Mouse (Mus musculus) ES-E14 (cell line): ENCODE results near the gene Cma1. TPM values are rescaled to one million over a fixed set of nuclear protein-coding genes. Genes with fewer than 3 reads are reported as not detected.

Source experiments
- DNase-seq: peaks from one replicate; pipeline ENCODE4 v3.0.0-alpha.2; 2013; ENCODE audit warnings: low read depth, low spot score
- H3K27ac ChIP-seq: 2 replicates; pipeline ENCODE4 v1.5.1; 2012; ENCODE audit warnings: low read depth, mild to moderate bottlenecking, low read length, moderate library complexity, mixed read lengths; ENCODE audit not compliant: poor library complexity, insufficient read depth, severe bottlenecking
- H3K36me3 ChIP-seq: 2 replicates; pipeline ENCODE4 v1.6.1; 2012; ENCODE audit warnings: mild to moderate bottlenecking, low read length, moderate library complexity, mixed read lengths; ENCODE audit not compliant: control insufficient read depth, poor library complexity, insufficient read depth, severe bottlenecking
- H3K4me1 ChIP-seq, 2 experiments: fragments of 150-350 bp in 1 of 2; sonication (generic) in 1 of 2; 2 replicates each; pipeline ENCODE4 v1.6.1; 2012; ENCODE audit warnings: low read length in 2 of 2, mild to moderate bottlenecking in 1 of 2, mixed read lengths in 1 of 2; ENCODE audit not compliant: control insufficient read depth in 2 of 2, insufficient read depth in 2 of 2, poor library complexity in 1 of 2
- H3K4me3 ChIP-seq, 2 experiments: fragments of 150-350 bp in 1 of 2; sonication (generic) in 1 of 2; 2 replicates each; pipeline ENCODE4 v1.5.1; 2012; ENCODE audit warnings: low read length in 2 of 2, low read depth in 1 of 2, mild to moderate bottlenecking in 1 of 2, mixed read lengths in 1 of 2; ENCODE audit not compliant: insufficient read depth in 1 of 2, poor library complexity in 1 of 2, severe bottlenecking in 1 of 2
- H3K9ac ChIP-seq: 2 replicates; pipeline ENCODE4 v1.6.1; 2012; ENCODE audit warnings: low read depth, mild to moderate bottlenecking, low read length, mixed read lengths; ENCODE audit not compliant: poor library complexity, insufficient read depth, severe bottlenecking
- H3K9me3 ChIP-seq: fragments of 150-350 bp; sonication (generic); 2 replicates; pipeline ENCODE4 v1.6.1; 2012; ENCODE audit warnings: low read depth, mild to moderate bottlenecking, low read length; ENCODE audit not compliant: control insufficient read depth, insufficient read depth
- CHD2 ChIP-seq: IDR thresholded peaks from 2 replicates; pipeline ENCODE4 v1.6.1; 2014; ENCODE audit warnings: mild to moderate bottlenecking, low read depth, low read length, inconsistent platforms
- HCFC1 ChIP-seq: IDR thresholded peaks from 2 replicates; pipeline ENCODE4 v1.6.1; 2012; ENCODE audit warnings: low read length, inconsistent platforms, borderline replicate concordance; ENCODE audit not compliant: insufficient read depth
- MAFK ChIP-seq: IDR thresholded peaks from 2 replicates; pipeline ENCODE4 v1.6.1; 2014; ENCODE audit warnings: mild to moderate bottlenecking, low read depth, low read length, inconsistent platforms; ENCODE audit not compliant: insufficient read depth
- ZC3H11A ChIP-seq: IDR thresholded peaks from 2 replicates; pipeline ENCODE4 v1.6.1; 2012; ENCODE audit warnings: low read depth, mild to moderate bottlenecking, inconsistent platforms, low read length, borderline replicate concordance
- ZNF384 ChIP-seq: IDR thresholded peaks from 2 replicates; pipeline ENCODE4 v1.6.1; 2012; ENCODE audit warnings: low read depth, low read length, inconsistent platforms
- in situ Hi-C, 2 experiments: fragments of 600-800 bp; cut with MboI; formaldehyde crosslinking; loops; one replicate each; pipeline ENCODE4 v1.15.1; 2025; ENCODE audit warnings: low sequenced_read_pairs in 2 of 2, inconsistent platforms in 1 of 2; ENCODE audit not compliant: unreplicated experiment in 2 of 2
- total RNA-seq: library from RNA; depleted of rRNA; stranded (reverse); fragments of 300-350 nt; gene quantifications from 2 replicates; pipeline ENCODE4 v1.2.3, GENCODE M21; 2012

The Cma1 gene
- total RNA-seq, 1 experiment, result not detected

- no peak overlapping the region for H3K4me3 ChIP-seq
- H3K9me3 ChIP-seq, result no peaks in the 10 kb centered on the region
- no peak for DNase-seq
- H3K9ac ChIP-seq, result no peak overlapping the region
- in situ Hi-C loops, result no loop called here
- no peaks in the 10 kb centered on the region for H3K36me3 ChIP-seq
- TF ChIP-seq ZNF384 (no peak), CHD2 (no peak), HCFC1 (no peak), ZC3H11A (no peak), MAFK (peak; percentile 36; the same call in 1 of the 2 replicates)
- peaks cover 0 to 3% of the 10 kb centered on the region in 2 experiments; a peak in 2 of 4 replicates for H3K4me1 ChIP-seq
- no peak overlapping the region for H3K27ac ChIP-seq
Observed at GRCm38 (mm10) chr14:55913406-55913805, 31.1 kb downstream of the Cma1 start.

- Histone ChIP-seq H3K36me3 (no peaks in the 10 kb centered on the region), H3K9ac (no peak overlapping the region), H3K4me3 (no peak overlapping the region), H3K9me3 (no peaks in the 10 kb centered on the region), H3K4me1 (peaks cover 0 to 3% of the 10 kb centered on the region in 2 experiments; a peak in 1 of 4 replicates), H3K27ac (no peak overlapping the region)
- DNase-seq, result no peak
- in situ Hi-C loops, result no loop called here
- TF ChIP-seq MAFK (no peak), CHD2 (no peak), HCFC1 (no peak), ZC3H11A (no peak), ZNF384 (no peak)
Observed at GRCm38 (mm10) chr14:55905518-55905917, 39.0 kb downstream of the Cma1 start.

- DNase-seq, result no peak
- Histone ChIP-seq H3K36me3 (peaks cover 3% of the 10 kb centered on the region; the same call in 1 of the 2 replicates), H3K9me3 (no peaks in the 10 kb centered on the region), H3K27ac (no peak overlapping the region), H3K4me1 (peaks cover 6 to 13% of the 10 kb centered on the region in 2 experiments; a peak in 2 of 4 replicates), H3K4me3 (peak overlapping the region; percentile 56 to 62), H3K9ac (peak overlapping the region; percentile 63)
- in situ Hi-C loops, result no loop called here
- TF ChIP-seq ZC3H11A, result no peak
- no peak for TF ChIP-seq CHD2
- TF ChIP-seq MAFK, result no peak
- TF ChIP-seq HCFC1, result no peak
- no peak for TF ChIP-seq ZNF384
Observed at GRCm38 (mm10) chr14:55900414-55900755, 44.1 kb downstream of the Cma1 start.

- H3K9me3 ChIP-seq, result no peaks in the 10 kb centered on the region
- peak; percentile 63 for DNase-seq
- peak within 1 kb of the TSS; percentile 56 to 62 for H3K4me3 ChIP-seq
- H3K36me3 ChIP-seq, result peaks cover 5% of the 10 kb centered on the region
- peaks cover 6 to 13% of the 10 kb centered on the region in 2 experiments; a peak in 2 of 4 replicates for H3K4me1 ChIP-seq
- peak within 1 kb of the TSS; percentile 73 for H3K9ac ChIP-seq
- no peak within 1 kb of the TSS for H3K27ac ChIP-seq
- no peak for TF ChIP-seq ZNF384
- peak; percentile 79 for TF ChIP-seq CHD2
- in situ Hi-C loops, result no loop called here
Observed at GRCm38 (mm10) chr14:55899701-55900413, 44.6 kb downstream of the Cma1 start, which contains the start of gene Sdr39u1. Gene Sdr39u1, minus strand, starts transcription at chr14:55900293.

GRCm38 (mm10) chr14:55898947-55899346 lies 45.5 kb downstream of the Cma1 start:
- DNase-seq, result no peak
- Histone ChIP-seq H3K27ac (no peak overlapping the region), H3K36me3 (peaks cover 13% of the 10 kb centered on the region), H3K4me1 (peaks cover 6 to 13% of the 10 kb centered on the region in 2 experiments; a peak in 2 of 4 replicates), H3K4me3 (no peak overlapping the region), H3K9ac (no peak overlapping the region), H3K9me3 (no peaks in the 10 kb centered on the region)
- no peak for TF ChIP-seq ZC3H11A
- TF ChIP-seq ZNF384, result no peak
- TF ChIP-seq HCFC1, result no peak
- TF ChIP-seq MAFK, result no peak
- TF ChIP-seq CHD2, result no peak
- in situ Hi-C loops, result no loop called here
